Mouse (Mus musculus): ENCODE data around the gene Zfr.
"Not testable (repeated sequence)": the region's sequence is repeated elsewhere in the genome, so short reads cannot be mapped to it uniquely, and the experiment has no call there.

Gene Zfr

DNA sequence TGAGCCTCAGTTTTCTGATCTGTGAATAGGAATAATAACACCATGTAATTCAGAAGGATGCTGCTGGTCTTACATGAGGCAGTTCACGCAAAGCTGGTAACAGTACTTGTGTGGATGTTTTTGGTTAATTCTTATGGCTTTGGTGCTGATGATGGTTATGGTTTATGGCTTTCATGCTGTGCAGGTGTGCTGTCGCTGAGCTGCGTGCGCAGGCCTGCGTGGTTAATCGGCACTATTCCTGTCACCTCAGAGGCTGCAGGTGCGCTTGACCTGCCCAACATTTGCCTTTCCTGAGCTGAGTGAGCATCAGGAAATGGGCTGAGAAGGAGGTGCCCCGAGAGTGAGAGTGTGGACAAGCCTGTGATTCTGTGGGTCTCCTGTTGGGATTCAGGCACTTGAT, 98.5 kb downstream of the Zfr start:
- no peak for DNase-seq (ENCODE audit: low read depth, low spot score)

DNA sequence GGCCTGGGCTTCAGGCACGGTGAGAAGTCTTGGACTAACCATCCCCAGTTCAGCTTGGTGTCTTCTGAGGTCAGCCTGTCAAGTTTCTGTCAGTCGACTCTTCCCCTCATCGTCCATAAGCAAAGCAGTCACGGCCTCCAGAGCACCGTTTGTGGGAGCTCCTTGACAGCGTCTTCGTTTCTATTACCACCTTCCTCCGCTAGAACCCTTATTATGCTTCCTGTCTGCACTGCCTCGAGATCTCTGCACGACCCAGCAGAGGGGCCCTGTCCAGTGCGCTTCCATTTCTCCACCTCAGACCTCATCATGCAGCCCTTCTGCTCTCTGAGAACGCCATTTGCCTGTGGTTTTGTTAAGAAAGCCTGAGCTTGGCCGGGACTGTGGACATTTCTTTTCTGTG, 99.2 kb downstream of the Zfr start:
- DNase-seq (ENCODE audit: low read depth, low spot score), result peak; percentile 32

DNA sequence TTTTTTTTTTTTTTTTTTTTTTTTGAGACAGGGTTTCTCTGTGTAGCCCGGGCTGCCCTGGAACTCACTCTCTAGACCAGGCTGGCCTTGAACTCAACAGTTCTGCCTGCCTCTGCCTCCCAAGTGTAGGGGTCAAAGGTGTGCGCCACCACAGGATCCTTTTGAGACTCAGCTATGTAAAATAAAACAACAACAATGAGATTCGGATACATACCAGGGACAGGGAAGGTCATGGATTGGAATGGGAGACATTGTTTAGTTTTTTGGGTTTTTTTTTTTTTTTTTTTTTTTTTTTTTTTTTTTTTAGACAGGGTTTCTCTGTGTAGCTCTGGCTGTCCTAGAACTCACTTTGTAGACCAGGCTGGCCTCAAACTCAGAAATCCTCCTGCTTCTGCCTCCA, 99.7 kb downstream of the Zfr start:
- not testable (repeated sequence) for DNase-seq (ENCODE audit: low read depth, low spot score)

DNA sequence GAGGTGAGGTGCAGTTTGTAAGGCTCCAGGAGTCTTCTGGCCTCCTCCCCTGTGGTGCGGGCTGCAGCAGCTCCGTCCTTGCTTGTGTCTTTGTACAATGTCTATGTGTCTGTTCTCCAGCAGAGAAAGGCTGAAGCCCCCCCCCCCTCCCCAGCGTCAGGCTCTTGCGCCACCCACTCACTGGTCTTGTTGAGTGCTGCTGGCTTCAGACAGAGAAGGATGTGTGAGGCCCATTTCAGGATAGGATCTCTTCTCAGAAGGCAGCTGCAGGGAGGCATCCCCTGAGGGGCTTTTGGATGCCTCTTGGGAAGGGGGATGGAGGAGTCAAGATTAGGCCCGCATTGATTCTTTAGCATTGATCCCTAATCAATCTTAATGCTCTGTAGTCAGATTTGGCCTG, 100.2 kb downstream of the Zfr start:
- DNase-seq (ENCODE audit: low read depth, low spot score), result peak; percentile 14

DNA sequence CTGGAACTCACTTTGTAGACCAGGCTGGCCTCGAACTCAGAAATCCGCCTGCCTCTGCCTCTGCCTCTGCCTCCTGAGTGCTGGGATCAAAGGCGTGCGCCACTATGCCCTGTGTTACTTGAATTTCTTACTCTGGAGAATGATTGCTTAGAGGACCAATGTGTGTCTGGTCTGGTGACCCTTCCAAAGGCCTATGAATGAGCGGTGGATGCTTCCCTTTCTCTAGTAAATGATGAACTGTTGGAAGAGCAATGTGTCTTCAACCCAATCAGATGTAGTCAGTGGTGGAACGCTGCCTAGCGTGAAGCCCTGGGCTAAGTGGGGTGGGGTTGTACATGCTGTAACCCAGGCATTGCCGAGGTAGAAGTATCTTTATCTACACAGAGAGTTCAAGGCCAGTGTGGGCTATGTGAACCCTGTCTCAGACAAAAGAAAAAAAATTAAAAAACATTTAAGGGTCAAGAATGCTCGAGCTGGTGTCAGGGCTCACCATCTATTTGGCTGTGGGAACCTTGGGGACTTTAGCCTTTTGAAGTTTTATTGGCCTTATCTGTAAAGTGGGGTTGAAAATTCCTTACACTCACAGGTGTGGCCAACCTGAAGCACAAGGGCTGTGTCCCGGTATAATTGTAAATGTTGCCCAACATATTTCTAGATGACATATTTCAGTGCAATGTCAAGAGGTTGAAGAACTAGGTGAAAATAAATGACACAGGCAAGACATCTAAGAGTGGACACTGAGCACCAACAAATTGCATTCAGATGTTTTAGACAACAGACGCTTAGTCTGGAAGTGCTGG, 101.2 kb downstream of the Zfr start:
- DNase-seq (ENCODE audit: low read depth, low spot score), result no peak

DNA sequence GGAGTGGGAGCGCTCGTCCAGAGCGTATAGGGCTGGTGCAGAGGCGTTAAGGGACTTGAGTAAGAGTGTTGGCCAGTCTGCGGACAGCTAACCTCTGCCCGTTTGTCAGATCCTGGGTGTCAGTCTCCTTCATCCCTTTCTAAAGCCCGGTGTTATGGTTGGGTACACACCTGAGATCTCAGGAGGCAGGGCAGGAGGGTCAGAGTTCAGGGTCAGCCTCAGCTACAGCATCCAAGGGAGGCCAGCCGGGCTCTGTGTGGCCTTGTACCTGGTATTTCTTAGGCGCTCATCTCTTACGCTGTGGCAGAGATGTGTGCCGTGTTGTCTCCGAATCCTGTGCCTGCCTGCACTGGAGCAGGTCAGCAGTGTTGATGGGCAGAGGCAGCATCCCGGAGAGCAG, 103.5 kb downstream of the Zfr start:
- DNase-seq (ENCODE audit: low read depth, low spot score), result no peak

DNA sequence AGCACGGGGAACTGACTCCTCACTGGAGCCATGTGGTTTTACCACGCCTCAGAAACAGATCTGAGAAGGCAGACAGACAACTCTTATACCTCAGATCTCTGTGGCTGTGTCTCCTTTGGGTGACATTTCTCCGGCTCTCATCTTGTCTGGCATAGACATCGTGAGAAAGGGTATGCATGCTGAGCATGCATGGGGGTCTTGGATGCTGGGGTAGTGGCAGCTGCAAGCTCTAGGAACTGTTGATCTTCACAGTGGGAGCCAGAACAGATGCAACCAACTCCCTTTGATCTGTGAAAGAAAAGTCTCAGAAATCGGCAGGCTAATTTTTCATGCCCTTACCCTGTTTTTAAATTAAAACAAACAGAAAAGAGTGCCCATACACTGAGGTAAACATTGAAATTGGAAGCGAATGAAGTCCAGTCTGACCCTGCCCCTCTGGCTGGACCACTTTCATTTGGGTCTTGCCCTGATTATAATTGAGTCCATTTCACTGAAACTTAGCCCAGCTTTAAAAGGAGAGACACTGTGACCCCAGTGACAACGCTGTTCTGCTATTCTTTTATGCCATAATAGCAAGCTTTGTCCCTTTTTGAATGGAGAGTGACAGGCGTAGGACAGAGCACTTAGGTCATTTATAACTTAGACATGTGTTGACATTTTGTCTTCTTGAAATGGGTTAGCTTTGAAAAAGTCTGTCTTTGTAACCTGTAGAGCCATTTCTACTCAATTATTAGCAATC, 105.1 kb downstream of the Zfr start:
- DNase-seq (ENCODE audit: low read depth, low spot score), result no peak

DNA sequence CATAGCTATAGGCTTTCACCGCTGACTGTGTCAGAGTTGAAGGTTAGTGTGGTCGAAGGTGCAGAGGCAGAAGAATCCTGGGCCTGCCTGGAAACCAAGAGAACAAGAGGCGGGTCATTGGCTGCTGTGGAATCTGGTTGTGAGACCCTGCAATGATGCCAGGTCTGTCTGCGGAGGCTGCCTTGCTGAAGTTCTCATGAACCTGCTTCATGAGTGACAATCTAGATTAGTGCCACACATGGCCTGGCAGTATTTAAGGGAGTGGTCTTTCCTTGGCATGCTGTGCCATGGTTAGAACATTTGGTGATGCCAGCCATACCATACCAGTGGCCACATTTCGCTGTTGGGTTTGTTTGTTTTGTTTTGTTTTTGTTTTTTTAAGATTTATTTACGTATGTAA, 105.8 kb downstream of the Zfr start:
- DNase-seq (ENCODE audit: low read depth, low spot score), result no peak

DNA sequence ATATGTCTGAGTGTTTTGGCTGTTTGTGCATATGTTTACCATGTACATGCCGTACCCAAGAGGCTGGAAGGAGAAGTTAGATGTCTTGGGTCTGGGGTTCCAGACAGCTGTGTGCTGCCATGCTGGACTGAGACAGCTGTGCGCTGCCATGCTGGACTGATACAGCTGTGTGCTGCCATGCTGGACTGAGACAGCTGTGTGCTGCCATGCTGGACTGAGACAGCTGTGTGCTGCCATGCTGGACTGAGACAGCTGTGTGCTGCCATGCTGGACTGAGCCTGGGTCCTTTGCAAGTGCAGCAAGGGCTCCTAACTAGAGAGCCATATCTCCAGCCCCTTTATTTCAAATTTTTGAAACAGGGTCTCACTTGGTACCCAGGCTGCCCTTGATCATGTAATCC, 106.6 kb downstream of the Zfr start:
- DNase-seq (ENCODE audit: low read depth, low spot score), result no peak

DNA sequence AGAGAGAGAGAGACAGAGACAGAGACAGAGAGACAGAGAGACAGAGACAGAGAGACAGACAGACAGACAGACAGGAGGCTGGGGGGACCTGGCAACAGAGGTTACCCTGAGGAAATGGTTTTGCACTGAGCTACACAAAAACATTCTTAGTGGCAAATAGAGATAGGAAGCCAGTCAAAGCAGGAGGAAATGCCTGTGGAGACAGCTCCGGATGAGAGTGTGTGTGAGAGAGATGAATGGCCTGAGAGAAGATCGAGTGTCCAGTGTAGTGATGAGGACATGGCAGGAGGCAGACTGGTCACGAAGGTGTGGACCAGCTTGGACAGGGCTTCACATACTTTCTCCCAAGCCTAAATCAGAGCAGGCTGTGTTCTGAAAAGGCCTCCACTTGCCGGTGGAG, 107.4 kb downstream of the Zfr start:
- DNase-seq (ENCODE audit: low read depth, low spot score), result peak; percentile 21

DNA sequence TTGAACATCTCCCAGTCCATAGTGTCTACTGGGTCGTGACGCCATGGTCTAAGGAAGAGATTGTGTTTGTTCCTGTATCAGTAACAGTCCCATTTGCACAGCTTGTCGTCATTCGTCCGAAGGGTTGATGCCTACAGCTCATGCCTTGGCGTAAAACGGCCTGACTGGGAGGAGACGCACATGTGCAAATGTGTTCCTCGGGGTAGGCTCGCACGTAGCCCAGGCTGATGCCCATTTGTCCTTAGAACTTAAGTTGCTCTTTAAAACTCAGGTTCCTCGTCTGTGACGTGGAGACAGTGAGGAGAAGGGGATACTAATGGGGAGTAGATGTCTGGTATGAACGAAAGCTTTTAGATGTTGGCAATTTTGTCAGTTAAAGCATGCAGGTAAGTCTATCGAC, 109.3 kb downstream of the Zfr start:
- DNase-seq (ENCODE audit: low read depth, low spot score), result no peak

DNA sequence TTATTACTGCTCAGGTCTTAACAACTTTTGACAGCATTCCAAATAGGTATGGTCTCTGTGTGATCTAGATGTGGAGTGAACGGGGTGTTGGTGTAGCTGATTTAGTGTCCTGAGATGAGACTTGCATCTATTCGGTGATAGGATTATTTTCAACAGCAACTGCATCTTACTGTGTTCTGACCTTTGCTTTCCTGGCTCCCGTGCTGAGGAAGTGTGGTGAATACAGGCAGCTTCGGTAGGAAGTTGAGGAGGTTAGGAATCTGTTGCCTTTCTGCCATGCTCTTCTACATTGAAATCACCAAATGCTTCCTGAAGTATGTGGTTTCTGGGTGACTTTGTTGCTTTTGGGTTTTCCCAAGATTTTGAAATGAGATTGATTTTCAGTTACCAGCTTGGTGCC, 109.7 kb downstream of the Zfr start:
- no peak for DNase-seq (ENCODE audit: low read depth, low spot score)

DNA sequence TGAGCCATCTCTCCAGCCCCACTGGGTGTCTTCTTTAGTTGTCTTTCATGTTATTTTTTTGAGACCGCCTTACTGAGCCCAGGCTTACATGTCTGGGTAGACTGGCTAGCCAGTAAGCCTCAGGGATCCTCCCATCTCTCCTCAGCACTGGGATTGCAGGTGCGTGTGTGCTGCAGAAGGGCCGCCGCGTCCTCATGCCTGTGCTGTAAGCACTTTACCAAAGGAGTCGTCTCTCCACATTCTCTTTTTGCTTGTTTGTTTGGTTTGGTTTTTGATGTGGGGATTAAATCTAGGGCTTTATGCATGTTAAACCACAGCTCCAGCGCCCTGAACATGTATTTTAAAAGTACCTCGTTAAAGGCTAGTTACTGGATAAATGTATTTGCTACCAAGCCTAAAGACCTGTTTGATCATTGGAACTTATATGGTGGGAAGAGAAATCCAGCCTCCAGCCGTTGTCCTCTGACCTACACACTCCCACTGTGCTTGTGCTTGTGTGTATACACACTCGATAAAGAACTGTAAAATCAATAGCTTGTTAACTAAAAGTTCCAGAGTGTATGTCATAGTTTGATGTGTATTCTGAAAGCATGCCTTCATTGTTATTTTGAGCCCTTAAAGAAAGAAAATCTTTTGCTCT, 112.1 kb downstream of the Zfr start:
- peak; percentile 78 for DNase-seq (ENCODE audit: low read depth, low spot score)

DNA sequence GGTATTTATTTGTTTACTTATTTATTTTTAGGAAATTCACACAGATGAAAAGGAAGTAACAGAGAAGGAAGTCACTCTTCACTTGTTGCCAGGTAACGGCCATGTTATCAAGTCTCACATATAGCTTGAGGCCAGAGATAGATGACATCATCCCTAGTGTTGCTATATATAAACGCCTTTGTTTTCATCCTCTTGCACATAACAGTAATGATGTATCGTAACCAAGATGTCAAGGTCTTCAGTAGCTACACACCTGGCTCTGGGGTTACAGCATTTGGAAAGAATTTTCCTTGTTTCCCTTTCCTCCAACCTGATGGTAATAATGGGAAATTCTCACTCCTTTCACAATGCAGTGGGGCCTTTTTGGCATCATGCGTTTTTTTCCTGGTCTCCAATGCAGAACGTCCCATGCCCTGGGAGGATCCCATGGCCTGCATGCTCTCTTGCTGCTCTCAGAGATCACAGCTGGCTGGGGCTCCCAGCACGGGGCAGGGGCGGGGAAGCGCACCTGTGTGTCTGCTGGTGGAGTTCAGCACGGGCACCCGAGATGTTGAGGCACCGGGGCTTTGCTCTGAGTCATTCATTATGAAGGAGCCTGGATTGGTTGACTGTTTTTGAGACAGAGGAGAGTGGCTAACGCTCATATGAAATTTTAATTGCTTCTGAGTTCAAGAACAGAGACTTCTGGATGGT, 112.8 kb downstream of the Zfr start:
- DNase-seq (ENCODE audit: low read depth, low spot score), result peak; percentile 90

DNA sequence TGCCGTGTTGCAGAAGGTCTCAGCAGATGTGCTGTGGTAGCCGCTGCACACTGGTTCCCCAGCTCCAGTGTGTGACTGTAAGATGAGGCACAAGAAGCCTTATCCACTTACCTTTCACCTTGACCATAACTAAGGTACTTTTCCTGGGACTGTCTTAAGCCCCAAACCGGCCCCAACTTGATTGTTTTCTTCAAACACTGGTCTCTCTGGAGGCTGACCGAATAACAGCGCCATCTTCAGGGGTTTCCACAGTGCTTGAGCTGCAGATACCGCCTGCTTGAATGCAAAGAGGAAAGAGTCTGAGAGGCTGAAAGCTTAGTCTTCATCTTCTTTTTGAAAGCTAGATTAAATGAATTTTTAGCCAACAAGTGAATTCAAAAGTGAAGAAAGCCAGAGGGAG, 113.8 kb downstream of the Zfr start:
- DNase-seq (ENCODE audit: low read depth, low spot score), result no peak

DNA sequence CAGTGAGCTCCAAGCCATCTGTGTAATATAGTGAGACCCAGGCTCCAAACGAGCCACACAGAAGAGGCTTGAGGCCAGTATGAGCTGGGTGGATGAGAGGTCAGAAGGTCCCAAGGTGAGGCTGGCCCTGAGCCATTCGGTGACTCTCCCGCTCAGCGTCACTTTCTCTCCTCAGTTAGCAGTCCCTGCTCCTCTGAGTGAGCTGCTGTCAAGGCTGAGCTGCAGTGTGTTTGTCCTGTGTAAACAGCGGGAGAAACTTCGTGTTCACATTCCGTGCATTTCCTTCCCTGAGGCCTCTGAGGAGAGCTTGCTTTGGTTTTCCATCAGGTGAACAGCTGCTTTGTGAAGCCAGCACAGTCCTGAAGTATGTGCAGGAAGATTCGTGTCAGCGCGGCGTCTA, 114.8 kb downstream of the Zfr start:
- no peak for DNase-seq (ENCODE audit: low read depth, low spot score)

DNA sequence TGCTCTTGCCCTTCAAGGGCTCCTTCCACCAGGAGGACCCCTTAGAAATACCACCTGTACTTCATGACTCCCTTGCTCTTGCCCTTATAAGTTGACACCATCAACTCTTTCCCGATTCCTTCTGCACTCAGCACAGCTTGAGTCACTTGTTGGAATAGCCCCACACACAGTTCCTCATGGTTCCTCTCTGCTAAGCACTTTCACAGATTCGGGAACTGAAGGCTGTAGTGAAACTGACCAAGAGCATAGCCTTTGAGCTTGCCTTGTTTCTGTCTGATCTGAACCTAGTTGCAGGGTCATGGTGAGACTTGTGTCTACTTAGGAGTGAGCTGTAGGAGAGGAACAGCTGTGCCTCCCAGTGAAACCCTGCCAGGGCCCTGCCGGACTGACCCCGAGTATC, 115.4 kb downstream of the Zfr start:
- no peak for DNase-seq (ENCODE audit: low read depth, low spot score)
